Mouse (Mus musculus) layer of hippocampus, adult 18-20 months (tissue): ENCODE results near the gene Gps1. TPM values are rescaled to one million over a fixed set of nuclear protein-coding genes. Genes with fewer than 3 reads are reported as not detected.
A peak's percentile ranks its signal among the peaks of the same experiment; 100 is the strongest.
"Not testable (repeated sequence)": the region's sequence is repeated elsewhere in the genome, so short reads cannot be mapped to it uniquely, and the experiment has no call there.

Experiments
- DNase-seq, 2 experiments: peaks; one replicate each; pipeline ENCODE4 v3.0.0; 2022; ENCODE audit warnings: low spot score in 2 of 2
- total RNA-seq, 2 experiments: library from RNA; stranded (reverse); gene quantifications; 2 replicates each; pipeline ENCODE4 v1.2.3; 2021

The Gps1 gene
- total RNA-seq, 2 experiments from 2014 or later, result 152 to 154 TPM

DNA sequence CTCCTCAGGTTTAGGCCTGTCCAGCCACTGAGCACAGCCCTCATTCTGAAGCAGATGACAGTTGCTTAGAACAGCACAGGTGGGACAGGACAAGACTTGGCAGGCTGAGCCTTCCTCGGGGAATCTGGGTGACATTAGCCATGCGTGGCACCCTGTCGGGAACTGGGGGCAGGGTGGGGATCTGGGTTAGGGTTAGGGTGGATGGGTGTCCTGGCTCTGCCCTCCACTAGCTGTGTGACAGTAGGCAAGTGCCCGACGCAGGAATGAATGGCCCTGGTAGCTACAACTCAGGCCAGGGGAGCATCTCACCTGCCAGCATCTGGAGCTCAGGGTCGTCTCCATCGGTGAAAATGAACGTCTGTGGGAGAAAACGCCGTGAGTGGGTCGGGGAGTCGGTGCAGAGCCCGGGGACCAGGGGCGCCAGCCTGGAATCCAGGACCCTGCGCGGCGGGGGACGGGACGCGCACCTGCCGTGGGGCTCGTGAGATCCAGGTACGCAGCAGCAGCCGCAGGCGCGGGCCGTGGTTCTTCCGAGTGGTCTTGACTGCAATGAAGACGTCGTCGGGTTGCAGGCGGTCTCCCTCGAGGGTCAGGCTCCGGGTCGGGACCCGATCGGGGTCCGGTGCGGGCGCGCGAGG lies 527 bp upstream of the Gps1 start:
- no peak for DNase-seq

- no peak for DNase-seq
Observed at GRCm38 (mm10) chr11:120785145-120785544, 1.1 kb downstream of the Gps1 start.

DNA sequence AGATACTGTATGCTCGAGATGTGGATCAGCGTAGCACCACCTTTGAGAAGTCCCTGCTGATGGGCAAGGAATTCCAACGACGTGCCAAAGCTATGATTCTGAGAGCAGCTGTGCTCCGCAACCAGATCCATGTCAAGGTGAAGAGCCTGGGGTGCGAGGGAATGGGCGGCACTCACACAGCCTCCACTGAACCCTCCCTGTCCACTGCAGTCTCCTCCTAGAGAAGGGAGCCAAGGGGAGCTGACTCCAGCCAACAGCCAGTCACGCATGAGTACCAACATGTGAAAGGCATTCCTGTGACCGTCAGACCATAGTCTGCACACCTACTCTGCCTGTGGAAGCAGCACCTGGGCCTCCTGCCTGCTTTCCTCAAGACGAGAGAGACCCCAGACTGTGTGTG lies 4.4 kb downstream of the Gps1 start:
- not testable (repeated sequence) for DNase-seq

DNA sequence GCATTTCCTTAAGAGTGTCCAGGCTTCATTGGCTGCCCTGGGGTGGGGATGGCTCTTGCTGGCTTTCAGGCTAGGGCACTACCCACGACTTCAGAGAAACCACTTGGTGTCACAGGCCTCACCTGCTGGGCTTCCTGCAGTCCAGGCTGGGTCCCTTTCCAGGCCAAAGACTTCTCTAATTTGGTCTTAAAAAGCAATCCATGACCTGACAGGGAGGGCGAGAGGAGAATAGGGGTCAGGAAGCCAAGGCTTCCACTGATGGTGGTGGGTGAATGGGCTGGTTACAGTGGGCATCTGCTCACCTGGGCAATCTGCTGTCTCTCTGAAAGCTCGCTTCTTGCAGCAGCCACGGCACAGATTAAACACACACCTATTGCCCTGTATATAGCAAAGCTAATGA lies 5.3 kb downstream of the Gps1 start:
- DNase-seq, result no peak

DNA sequence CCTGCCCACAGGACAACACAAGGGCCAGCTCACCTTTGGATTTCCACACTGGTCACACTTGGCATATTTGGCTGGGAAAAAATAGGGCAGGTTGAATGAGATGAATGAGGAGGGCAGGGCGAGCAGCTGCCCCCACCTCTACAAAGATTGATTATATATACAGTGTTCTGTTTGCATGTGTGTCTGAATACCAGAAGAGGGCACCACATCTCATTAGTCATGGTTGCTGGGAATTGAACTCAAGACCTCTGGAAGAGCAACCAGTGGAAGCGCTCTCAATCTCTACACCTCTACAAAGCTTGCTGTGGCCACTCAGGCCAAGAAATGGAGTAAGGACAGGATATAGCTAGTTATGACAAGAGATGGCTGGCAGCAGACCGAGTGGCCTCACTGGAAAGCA lies 5.7 kb downstream of the Gps1 start:
- no peak for DNase-seq

DNA sequence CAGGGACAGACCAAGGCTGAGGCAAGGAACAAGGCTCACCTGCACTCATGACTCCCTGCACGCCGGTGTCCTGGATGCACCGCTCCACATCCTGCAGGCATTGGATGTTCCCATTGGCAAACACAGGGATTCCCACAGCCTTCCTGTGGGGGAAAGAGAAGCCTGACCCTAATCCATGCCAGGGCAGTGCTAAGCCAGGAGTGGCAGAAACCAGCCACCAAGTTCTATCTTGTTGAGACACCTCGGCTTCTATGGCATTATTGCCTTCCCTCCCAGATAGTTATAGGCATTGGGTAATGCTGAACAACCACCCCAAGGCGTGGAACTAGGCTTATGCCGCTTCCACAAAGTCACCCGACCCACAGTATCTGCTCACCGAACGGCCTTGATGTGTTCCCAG lies 8.6 kb downstream of the Gps1 start:
- no peak for DNase-seq

DNA sequence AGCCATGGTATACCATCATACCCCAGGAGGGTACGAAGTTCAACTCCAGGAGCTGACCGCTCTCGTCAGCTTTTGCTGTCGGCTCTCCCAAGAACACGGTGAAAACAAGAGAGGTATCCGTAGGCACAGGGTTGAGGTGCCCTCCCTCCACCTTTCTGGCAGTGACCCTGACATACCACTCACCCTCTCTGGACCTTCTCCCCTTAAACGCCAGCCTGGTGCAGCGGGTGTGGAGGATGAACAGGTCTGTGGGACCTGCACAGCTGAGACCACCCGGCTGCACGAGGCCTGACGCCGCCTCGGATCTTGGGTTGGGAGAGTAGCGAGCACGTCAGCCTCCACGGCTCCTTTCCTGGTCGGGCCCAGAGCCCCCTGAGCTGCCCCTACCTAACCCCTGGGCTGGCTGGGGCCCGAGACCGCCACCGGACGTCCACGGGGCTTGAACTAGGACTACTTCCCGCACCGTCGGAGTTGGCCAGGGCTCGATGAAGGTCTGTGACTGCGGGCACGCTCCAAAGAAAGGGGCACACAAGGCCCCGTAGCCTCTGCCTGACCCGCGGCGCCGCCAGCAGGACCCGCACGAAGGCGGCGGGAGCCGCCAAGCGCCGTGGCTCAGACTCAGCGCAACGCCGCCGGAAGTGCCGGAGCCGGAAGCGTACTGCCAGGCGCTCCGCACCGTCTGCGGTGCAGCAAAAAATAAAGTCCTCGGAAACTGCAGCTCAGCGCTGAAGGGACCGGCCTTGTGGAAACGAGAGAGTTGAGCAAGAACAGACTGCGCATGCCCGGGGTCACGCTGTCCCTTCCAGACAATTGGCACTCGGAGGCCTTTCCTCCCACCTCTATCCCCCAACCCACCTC lies 11.9 kb downstream of the Gps1 start, which contains the start of gene Dus1l:
Dus1l (minus strand) TSS at position 648 of the 858 bp plus-strand sequence.
- peak; percentile 94 to 98 for DNase-seq

DNA sequence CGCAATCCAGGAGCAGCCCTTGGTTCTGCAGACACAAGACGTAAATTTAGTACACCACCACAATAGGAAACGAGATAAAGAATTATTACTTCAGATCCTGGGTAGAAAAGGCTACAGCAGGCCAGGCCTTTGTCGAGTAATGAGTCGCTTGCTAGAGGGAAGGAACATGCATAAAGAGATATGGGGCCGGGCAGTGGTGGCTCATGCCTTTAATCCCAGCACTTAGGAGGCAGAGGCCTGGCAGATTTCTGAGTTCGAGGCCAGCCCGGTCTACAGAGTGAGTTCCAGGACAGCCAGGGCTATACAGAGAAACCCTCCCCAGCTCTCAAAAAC lies 12.5 kb downstream of the Gps1 start:
- no peak for DNase-seq

- no peak for DNase-seq
Observed at GRCm38 (mm10) chr11:120798244-120798643, 14.2 kb downstream of the Gps1 start.

GRCm38 (mm10) chr11:120799316-120799890 lies 15.3 kb downstream of the Gps1 start:
- no peak for DNase-seq

DNA sequence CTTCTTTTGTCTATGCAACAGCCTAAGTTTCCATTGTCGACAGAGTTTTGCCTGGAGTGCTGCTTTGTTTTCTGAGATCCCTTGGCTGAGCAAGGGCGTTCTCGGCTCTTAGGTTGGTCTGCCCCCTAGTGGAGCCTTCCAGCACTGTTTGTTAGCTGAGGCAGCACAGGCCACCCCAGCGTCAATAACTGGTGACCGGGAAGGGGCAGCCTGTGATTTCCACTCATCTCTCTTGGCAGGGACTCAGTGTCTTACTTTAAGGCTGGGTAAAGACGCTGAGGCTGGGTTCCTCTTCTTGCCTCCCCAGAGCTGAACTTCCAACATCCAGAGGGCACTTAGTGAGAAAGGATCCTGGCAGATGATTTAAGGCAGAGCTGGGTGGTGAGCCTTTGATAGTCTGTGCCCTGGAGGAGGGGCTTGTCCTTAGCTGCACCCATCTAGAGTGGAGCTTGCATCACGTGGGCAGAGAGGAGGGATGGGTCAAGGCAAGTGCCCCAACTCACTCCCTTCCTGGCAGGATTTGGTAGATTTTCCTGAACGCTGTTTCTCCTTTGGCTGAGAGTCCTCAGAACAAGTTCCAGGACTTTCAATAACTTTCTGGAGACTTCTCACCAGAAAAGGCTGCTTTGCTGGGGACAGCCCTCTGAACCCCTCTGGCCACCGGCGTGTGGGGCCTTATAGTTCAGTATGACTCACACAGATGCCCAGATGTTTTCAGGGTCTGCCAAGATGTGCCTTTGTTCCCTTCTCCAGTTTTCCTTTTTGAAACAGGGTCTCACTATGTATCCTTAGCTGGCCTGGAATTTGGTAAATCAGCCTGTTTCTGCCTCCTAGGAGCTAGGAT lies 16.2 kb downstream of the Gps1 start:
- peak; percentile 73 to 90 for DNase-seq

DNA sequence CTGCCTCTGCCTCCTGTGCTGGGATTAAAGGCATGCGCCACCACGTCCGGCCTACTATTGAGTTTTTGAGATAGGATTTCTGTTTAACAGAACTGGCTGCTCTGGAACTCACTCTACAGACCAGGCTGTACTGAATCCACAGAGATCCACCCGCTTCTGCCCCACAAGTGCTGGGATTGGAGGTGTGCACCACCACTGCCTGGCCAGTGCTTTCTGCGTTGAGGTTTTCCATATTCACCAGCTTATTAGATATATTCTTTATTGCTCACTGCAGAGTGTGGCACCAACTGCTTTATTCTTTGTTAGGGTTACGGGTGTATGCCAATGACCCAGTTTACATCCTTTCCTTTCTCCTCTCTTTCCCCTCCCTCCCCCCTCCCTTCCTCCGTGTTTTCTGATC lies 20.2 kb downstream of the Gps1 start:
- no peak for DNase-seq

- DNase-seq, result no peak
Observed at GRCm38 (mm10) chr11:120804769-120805168, 20.7 kb downstream of the Gps1 start.

DNA sequence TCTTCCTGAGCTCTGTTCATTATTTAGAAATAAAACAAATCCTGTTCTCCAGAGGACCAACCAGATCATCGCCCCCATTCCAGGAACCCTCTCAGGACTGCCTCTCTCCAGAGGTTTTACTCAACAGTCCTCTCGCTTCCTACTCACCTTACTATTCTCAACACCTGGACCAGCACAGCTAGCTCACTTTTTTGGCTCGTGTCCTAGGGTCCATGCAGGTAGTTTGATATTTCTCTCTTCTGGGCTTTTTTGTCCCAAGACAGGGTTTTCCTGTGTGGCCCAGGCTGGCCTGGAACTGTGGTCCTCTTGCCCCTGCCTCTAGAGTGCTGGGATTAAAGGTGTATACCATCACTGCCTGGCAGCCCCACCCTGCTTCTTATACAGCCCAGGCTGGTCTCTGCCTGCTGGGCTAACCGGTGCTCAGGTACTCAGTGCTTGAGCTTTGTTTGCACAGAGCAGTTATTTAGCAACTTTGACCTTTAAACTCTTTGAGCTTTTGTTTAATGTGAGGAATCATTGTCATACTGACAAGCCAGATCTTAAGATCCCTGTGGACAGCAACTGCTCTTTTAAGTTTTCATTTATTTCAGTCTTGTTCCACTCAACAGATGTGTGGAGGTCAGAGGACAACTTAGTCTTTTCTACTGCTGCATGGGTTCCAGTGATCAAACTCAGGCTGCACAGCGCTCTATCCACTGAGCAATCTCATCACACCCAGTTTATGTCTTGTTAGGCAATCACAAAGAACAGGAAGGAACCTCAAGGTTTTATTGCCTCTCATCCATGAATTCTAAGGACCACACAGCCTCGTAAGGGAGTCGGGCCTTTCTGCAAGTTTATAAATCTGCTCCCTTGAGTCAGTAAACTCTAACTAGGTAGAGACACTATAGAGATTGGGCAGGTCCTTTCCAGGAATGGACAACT lies 21.6 kb downstream of the Gps1 start:
- no peak for DNase-seq

DNA sequence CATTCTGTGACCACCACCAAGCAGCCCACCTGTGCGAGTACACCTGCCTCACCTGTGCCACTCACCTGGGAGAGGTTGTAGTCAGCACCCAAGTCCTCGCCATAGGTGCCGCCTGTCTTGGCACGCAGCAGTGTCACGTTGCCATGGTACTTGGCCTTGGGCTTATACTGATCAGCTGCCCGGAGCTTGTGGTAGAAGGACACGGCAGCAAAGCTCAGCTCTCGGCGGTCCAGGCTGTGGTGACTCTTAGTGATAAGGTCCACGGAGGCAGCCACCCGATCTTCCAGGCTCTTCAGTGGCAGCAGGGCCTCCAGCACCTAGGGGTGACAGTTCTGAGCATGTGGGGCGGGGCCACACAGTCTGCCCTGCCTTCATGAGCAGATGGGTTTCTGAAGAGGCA lies 23.9 kb downstream of the Gps1 start:
- DNase-seq, result no peak

DNA sequence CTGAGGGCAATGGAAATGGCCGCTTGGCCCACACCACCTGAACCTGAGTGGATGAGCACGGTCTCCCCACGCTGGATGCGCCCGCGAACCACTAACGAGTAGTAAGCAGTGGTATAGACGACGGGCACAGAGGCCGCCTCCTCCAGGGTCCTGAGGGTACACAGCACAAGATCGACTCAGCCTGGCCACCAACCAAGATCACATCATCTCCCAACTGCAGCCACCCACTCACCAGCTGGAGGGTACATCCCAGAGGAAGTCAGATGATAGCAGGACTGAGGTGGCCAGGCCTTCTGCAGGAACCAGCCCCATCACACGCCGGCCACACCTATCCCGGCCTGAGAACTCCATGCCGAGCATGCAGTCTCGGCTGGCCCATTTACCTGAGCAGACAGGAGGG lies 28.0 kb downstream of the Gps1 start:
- peak in 1 of 2 experiments; percentile 60 for DNase-seq

DNA sequence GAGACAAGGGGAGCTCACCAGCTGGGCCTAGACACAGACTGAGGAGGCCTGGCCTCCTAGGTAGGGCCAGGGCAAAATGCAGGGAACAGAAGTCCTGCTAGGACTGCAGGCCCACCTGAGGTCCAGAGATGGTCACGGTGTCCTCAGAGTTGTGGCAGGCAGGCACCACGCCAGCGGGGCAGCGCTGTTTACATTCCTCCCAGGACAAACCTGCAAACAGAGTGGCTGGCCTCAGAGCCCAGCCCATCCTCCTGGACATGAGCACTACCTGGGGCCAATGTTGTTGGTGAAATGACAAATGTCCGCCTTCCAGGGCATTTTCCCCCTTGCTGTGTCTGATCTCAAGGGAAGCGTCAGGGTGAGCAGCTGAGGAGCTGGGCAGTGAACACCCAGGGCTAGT lies 33.3 kb downstream of the Gps1 start:
- no peak for DNase-seq

GRCm38 (mm10) chr11:120818251-120818650 lies 34.2 kb downstream of the Gps1 start:
- DNase-seq, result no peak

DNA sequence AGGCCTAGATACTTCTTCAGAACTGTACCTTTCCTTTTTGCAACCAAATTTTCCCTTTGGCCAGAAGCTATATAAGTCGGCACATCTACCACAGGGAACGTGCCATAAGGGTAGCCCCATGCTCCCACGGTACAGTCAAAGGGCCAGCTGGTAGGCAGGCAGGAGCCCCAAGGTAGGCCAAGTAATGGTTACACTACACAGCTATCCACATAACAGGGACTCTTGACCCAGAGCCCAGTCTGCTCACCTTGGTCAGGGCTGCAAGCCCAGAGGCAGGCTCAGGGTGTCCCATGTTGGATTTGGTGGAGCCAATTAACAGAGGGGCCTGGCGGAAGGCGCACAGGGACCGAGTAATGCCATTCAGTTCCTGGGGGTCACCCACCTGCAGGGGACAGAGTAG lies 35.5 kb downstream of the Gps1 start:
- no peak for DNase-seq

- no peak for DNase-seq
Observed at GRCm38 (mm10) chr11:120820546-120820945, 36.5 kb downstream of the Gps1 start.
